Mouse (Mus musculus) MEL (cell line): ENCODE data around the gene Gm20388. TPM values are rescaled to one million over a fixed set of nuclear protein-coding genes. Genes with fewer than 3 reads are reported as not detected.

Experiments
- DNase-seq: peaks from one replicate; pipeline ENCODE4 v3.0.0; 2011; ENCODE audit warnings: low read depth, low spot score
- H3K27ac ChIP-seq: 2 replicates; pipeline ENCODE4 v1.5.1; 2012; ENCODE audit warnings: low read depth, mild to moderate bottlenecking, control low read depth, low read length, moderate library complexity; ENCODE audit not compliant: control insufficient read depth
- H3K27me3 ChIP-seq, 2 experiments: fragments of 150-350 bp in 1 of 2; sonication (generic) in 1 of 2; 2 replicates each; pipeline ENCODE4 v1.6.1; 2012; ENCODE audit warnings: low read length in 2 of 2, mild to moderate bottlenecking in 2 of 2, improper control_type of control experiment in 1 of 2, moderate library complexity in 1 of 2; ENCODE audit not compliant: insufficient read depth in 2 of 2, control insufficient read depth in 1 of 2
- H3K36me3 ChIP-seq, 2 experiments: 2 replicates each; pipeline ENCODE4 v1.6.1; 2012 to 2014; ENCODE audit warnings: low read length in 2 of 2, improper control_type of control experiment in 1 of 2, inconsistent platforms in 1 of 2, mild to moderate bottlenecking in 1 of 2; ENCODE audit not compliant: insufficient read depth in 2 of 2, control insufficient read depth in 1 of 2
- H3K4me1 ChIP-seq, 2 experiments: fragments of 150-350 bp in 1 of 2; sonication (generic) in 1 of 2; 2 replicates each; pipeline ENCODE4 v1.6.1; 2012; ENCODE audit warnings: low read length in 2 of 2, improper control_type of control experiment in 1 of 2, mild to moderate bottlenecking in 1 of 2; ENCODE audit not compliant: insufficient read depth in 2 of 2, control insufficient read depth in 1 of 2
- H3K4me3 ChIP-seq, 2 experiments: fragments of 150-350 bp in 1 of 2; sonication (generic) in 1 of 2; 2 replicates each; pipeline ENCODE4 v1.5.1; 2012; ENCODE audit warnings: low read depth in 2 of 2, low read length in 2 of 2, mild to moderate bottlenecking in 2 of 2, moderate library complexity in 2 of 2, control low read depth in 1 of 2, improper control_type of control experiment in 1 of 2; ENCODE audit not compliant: control insufficient read depth in 1 of 2, insufficient read depth in 1 of 2
- H3K79me2 ChIP-seq: 2 replicates; pipeline ENCODE4 v1.6.1; 2012; ENCODE audit warnings: mild to moderate bottlenecking, low read length, moderate library complexity; ENCODE audit not compliant: control insufficient read depth, poor library complexity, insufficient read depth
- H3K9ac ChIP-seq: 2 replicates; pipeline ENCODE4 v1.6.1; 2012; ENCODE audit warnings: low read depth, mild to moderate bottlenecking, control low read depth, low read length, moderate library complexity; ENCODE audit not compliant: control insufficient read depth, poor library complexity, severe bottlenecking
- H3K9me3 ChIP-seq: fragments of 150-350 bp; sonication (generic); replicated peaks from 2 replicates; pipeline ENCODE4 v1.6.1; 2012; ENCODE audit warnings: mild to moderate bottlenecking, low read length, improper control_type of control experiment, moderate library complexity; ENCODE audit not compliant: insufficient read depth
- CHD1 ChIP-seq: IDR thresholded peaks from 2 replicates; pipeline ENCODE4 v1.6.1; 2012; ENCODE audit warnings: low read depth, mild to moderate bottlenecking, inconsistent platforms, low read length, improper control_type of control experiment
- CHD2 ChIP-seq: IDR thresholded peaks from 2 replicates; pipeline ENCODE4 v1.6.1; 2011; ENCODE audit warnings: low read length, improper control_type of control experiment
- EP300 ChIP-seq, 2 experiments: IDR thresholded peaks; 2 replicates each; pipeline ENCODE4 v1.6.1; 2011; ENCODE audit warnings: improper control_type of control experiment in 2 of 2, low read length in 2 of 2, low read depth in 1 of 2, mild to moderate bottlenecking in 1 of 2
- ETS1 ChIP-seq: IDR thresholded peaks from 2 replicates; pipeline ENCODE4 v1.6.1; 2012; ENCODE audit warnings: low read depth, mild to moderate bottlenecking, inconsistent platforms, low read length, improper control_type of control experiment, moderate library complexity
- GABPA ChIP-seq: IDR thresholded peaks from 2 replicates; pipeline ENCODE4 v1.6.1; 2012; ENCODE audit warnings: low read depth, mild to moderate bottlenecking, inconsistent platforms, low read length, improper control_type of control experiment, moderate library complexity
- HCFC1 ChIP-seq: IDR thresholded peaks from 2 replicates; pipeline ENCODE4 v1.6.1; 2012; ENCODE audit warnings: low read depth, mild to moderate bottlenecking, inconsistent platforms, low read length, improper control_type of control experiment, moderate library complexity
- NRF1 ChIP-seq: IDR thresholded peaks from 2 replicates; pipeline ENCODE4 v1.6.1; 2014; ENCODE audit warnings: low read depth, mild to moderate bottlenecking, inconsistent platforms, low read length, improper control_type of control experiment, moderate library complexity; ENCODE audit not compliant: poor library complexity, insufficient read depth, severe bottlenecking
- POLR2AphosphoS2 ChIP-seq: IDR thresholded peaks from 2 replicates; pipeline ENCODE4 v1.6.1; 2011; ENCODE audit warnings: low read length, improper control_type of control experiment
- RAD21 ChIP-seq: IDR thresholded peaks from 2 replicates; pipeline ENCODE4 v1.6.1; 2011; ENCODE audit warnings: mild to moderate bottlenecking, low read depth, low read length, improper control_type of control experiment
- SIN3A ChIP-seq: IDR thresholded peaks from 2 replicates; pipeline ENCODE4 v1.6.1; 2012; ENCODE audit warnings: low read length, improper control_type of control experiment, inconsistent platforms
- TBP ChIP-seq: IDR thresholded peaks from 2 replicates; pipeline ENCODE4 v1.8.0; 2011; ENCODE audit warnings: low read depth, low read length, improper control_type of control experiment
- UBTF ChIP-seq: IDR thresholded peaks from 2 replicates; pipeline ENCODE4 v1.6.1; 2012; ENCODE audit warnings: low read depth, mild to moderate bottlenecking, inconsistent platforms, low read length, improper control_type of control experiment, moderate library complexity, borderline replicate concordance; ENCODE audit not compliant: insufficient read depth
- ZNF384 ChIP-seq: IDR thresholded peaks from 2 replicates; pipeline ENCODE4 v1.6.1; 2012; ENCODE audit warnings: low read depth, mild to moderate bottlenecking, inconsistent platforms, low read length, improper control_type of control experiment
- polyA plus RNA-seq, 2 experiments: library from polyadenylated mRNA; stranded (reverse) in 1 of 2; unstranded in 1 of 2; fragments of >175 nt in 1 of 2; fragments of >200 nt in 1 of 2; gene quantifications; 2 replicates each; pipeline versions ENCODE4 v1.2.1 to v1.2.4; 2012; ENCODE audit warnings: low replicate concordance in 2 of 2, low read depth in 1 of 2; ENCODE audit not compliant: insufficient read length in 2 of 2, insufficient read depth in 1 of 2, missing spikeins in 1 of 2
- total RNA-seq: library from RNA; depleted of rRNA; stranded (reverse); fragments of 300-350 nt; gene quantifications from 2 replicates; pipeline ENCODE4 v1.2.3, GENCODE M21; 2012

The Gm20388 gene
- total and polyA plus RNA-seq, 3 experiments: 11.1 to 17.8 TPM; not detected in 1

GRCm38 (mm10) chr8:124301512-124301911 lies 4390.9 kb downstream of the Gm20388 start:
- Histone ChIP-seq H3K36me3 (no peaks in the 10 kb centered on the region), H3K4me1 (no peaks in the 10 kb centered on the region), H3K79me2 (no peaks in the 10 kb centered on the region), H3K27me3 (no peaks in the 10 kb centered on the region), H3K9me3 (no peaks in the 10 kb centered on the region), H3K9ac (no peak overlapping the region), H3K4me3 (no peak overlapping the region), H3K27ac (no peak overlapping the region)
- DNase-seq: no peak
- TF ChIP-seq RAD21: no peak
- TF ChIP-seq NRF1: no peak
- TF ChIP-seq HCFC1: no peak

GRCm38 (mm10) chr8:124301935-124302555 lies 4391.4 kb downstream of the Gm20388 start:
- Histone ChIP-seq H3K9me3 (no peaks in the 10 kb centered on the region), H3K79me2 (no peaks in the 10 kb centered on the region), H3K4me1 (no peaks in the 10 kb centered on the region), H3K27ac (no peak overlapping the region), H3K27me3 (no peaks in the 10 kb centered on the region), H3K36me3 (no peaks in the 10 kb centered on the region), H3K9ac (no peak overlapping the region), H3K4me3 (no peak overlapping the region)
- no peak for DNase-seq
- TF ChIP-seq ETS1: no peak
- TF ChIP-seq NRF1: no peak
- TF ChIP-seq TBP: no peak
- TF ChIP-seq RAD21: no peak
- no peak for TF ChIP-seq ZNF384
- TF ChIP-seq UBTF: no peak
- TF ChIP-seq CHD2: no peak
- TF ChIP-seq EP300 (IDR thresholded peaks at IDR 0.05; ENCODE audit: low read depth in 1 of 2, low read length in 2 of 2): no peak
- no peak for TF ChIP-seq GABPA
- TF ChIP-seq SIN3A: no peak
- TF ChIP-seq CHD1: no peak
- no peak for TF ChIP-seq POLR2AphosphoS2
